Mouse (Mus musculus): Measurements from ENCODE around the gene Tatdn3. TPM values are rescaled to one million over a fixed set of nuclear protein-coding genes. Genes with fewer than 3 reads are reported as not detected.
"Not testable (repeated sequence)": the region's sequence is repeated elsewhere in the genome, so short reads cannot be mapped to it uniquely, and the experiment has no call there.

Tatdn3 gene
- total and polyA plus RNA-seq, 2 experiments from 2014 or later: 14.7 to 21.5 TPM

GRCm38 (mm10) chr1:191036554-191037334, 26.0 kb downstream of the Tatdn3 start, which contains the start of gene Spata45:
Gene Spata45 (plus strand): TSS chr1:191036639.
- Histone ChIP-seq H3K4me1 (ENCODE audit: insufficient read depth, low read length) (no peaks in the 10 kb centered on the region), H3K36me3 (ENCODE audit: insufficient read depth, low read length) (no peaks in the 10 kb centered on the region), H3K9me3 (ENCODE audit: low read length) (no peaks in the 10 kb centered on the region), H3K4me2 (ENCODE audit: low read depth, low read length, poor library complexity, severe bottlenecking) (no peak within 1 kb of the TSS), H3K27me3 (ENCODE audit: insufficient read depth, low read length) (no peaks in the 10 kb centered on the region), H3K9ac (replicated peaks; ENCODE audit: low read length, poor library complexity, severe bottlenecking) (no peak within 1 kb of the TSS), H3K4me3 (ENCODE audit: low read depth, low read length) (no peak within 1 kb of the TSS), H3K27ac (ENCODE audit: low read depth, low read length) (no peak within 1 kb of the TSS)
- TF ChIP-seq CTCF (IDR thresholded peaks at IDR 0.05): no peak
- WGBS: 77% methylated on average over 6 of the region's 6 CpGs
- ATAC-seq (ENCODE audit: low FRiP score) (no peak), DNase-seq (ENCODE audit: low spot score) (no peak)

- no peak for ATAC-seq (ENCODE audit: low FRiP score)
- WGBS: 18% methylated on average over 4 of the region's 4 CpGs
- Histone ChIP-seq H3K27me3 (ENCODE audit: insufficient read depth, low read length) (no peaks in the 10 kb centered on the region), H3K27ac (ENCODE audit: low read depth, low read length) (no peak overlapping the region), H3K4me1 (ENCODE audit: insufficient read depth, low read length) (no peaks in the 10 kb centered on the region), H3K36me3 (ENCODE audit: insufficient read depth, low read length) (no peaks in the 10 kb centered on the region), H3K4me2 (ENCODE audit: low read depth, low read length, poor library complexity, severe bottlenecking) (no peak overlapping the region), H3K4me3 (ENCODE audit: low read depth, low read length) (no peak overlapping the region), H3K9ac (replicated peaks; ENCODE audit: low read length, poor library complexity, severe bottlenecking) (no peak overlapping the region), H3K9me3 (ENCODE audit: low read length) (no peaks in the 10 kb centered on the region)
- TF ChIP-seq CTCF (IDR thresholded peaks at IDR 0.05): no peak
- peak; percentile 62 for DNase-seq (ENCODE audit: low spot score)
These were observed 27.1 kb downstream of the Tatdn3 start for GRCm38 (mm10) chr1:191035649-191036048.

GRCm38 (mm10) chr1:191030922-191031425, 31.8 kb downstream of the Tatdn3 start:
- whole genome bisulfite sequencing: 80% methylated on average over 6 of the region's 6 CpGs
- H3K9me3 ChIP-seq (ENCODE audit: low read length): not testable (repeated sequence)

GRCm38 (mm10) chr1:191030182-191030581, 32.5 kb downstream of the Tatdn3 start:
- Histone ChIP-seq H3K4me2 (ENCODE audit: low read depth, low read length, poor library complexity, severe bottlenecking) (no peak overlapping the region), H3K9ac (replicated peaks; ENCODE audit: low read length, poor library complexity, severe bottlenecking) (no peak overlapping the region), H3K27ac (ENCODE audit: low read depth, low read length) (no peak overlapping the region), H3K4me1 (ENCODE audit: insufficient read depth, low read length) (0 out of 2 replicates have a peak, but pooled peaks cover 4% of the 10 kb centered on the region), H3K9me3 (ENCODE audit: low read length) (no peaks in the 10 kb centered on the region), H3K27me3 (ENCODE audit: insufficient read depth, low read length) (no peaks in the 10 kb centered on the region), H3K36me3 (ENCODE audit: insufficient read depth, low read length) (no peaks in the 10 kb centered on the region), H3K4me3 (ENCODE audit: low read depth, low read length) (no peak overlapping the region)
- DNase-seq (ENCODE audit: low spot score) (no peak), ATAC-seq (ENCODE audit: low FRiP score) (no peak)
- TF ChIP-seq CTCF (IDR thresholded peaks at IDR 0.05): no peak
- WGBS: 50% methylated on average over 10 of the region's 10 CpGs

More at GRCm38 (mm10) chr1:191030922-191031425, 31.8 kb downstream of the Tatdn3 start:
- H3K27me3 ChIP-seq (ENCODE audit: insufficient read depth, low read length); H3K27ac ChIP-seq (ENCODE audit: low read depth, low read length); ATAC-seq (ENCODE audit: low FRiP score); H3K4me3 ChIP-seq (ENCODE audit: low read depth, low read length); H3K9ac ChIP-seq (replicated peaks; ENCODE audit: low read length, poor library complexity, severe bottlenecking); H3K4me1 ChIP-seq (ENCODE audit: insufficient read depth, low read length); DNase-seq (ENCODE audit: low spot score); H3K36me3 ChIP-seq (ENCODE audit: insufficient read depth, low read length); H3K4me2 ChIP-seq (ENCODE audit: low read depth, low read length, poor library complexity, severe bottlenecking): not testable (repeated sequence)

GRCm38 (mm10) chr1:191026021-191026713, 36.6 kb downstream of the Tatdn3 start, which contains the start of gene Flvcr1:
Gene Flvcr1 (minus strand): TSS chr1:191026158.
- H3K4me3 ChIP-seq (ENCODE audit: low read depth, low read length): peak within 1 kb of the TSS; percentile 85
- H3K27me3 ChIP-seq (ENCODE audit: insufficient read depth, low read length): no peaks in the 10 kb centered on the region
- peaks cover 4% of the 10 kb centered on the region; the same call in 1 of the 2 replicates for H3K4me1 ChIP-seq (ENCODE audit: insufficient read depth, low read length)
- H3K4me2 ChIP-seq (ENCODE audit: low read depth, low read length, poor library complexity, severe bottlenecking): peak within 1 kb of the TSS; percentile 90
- WGBS: under 1% methylated on average over 49 of the region's 50 CpGs
- peak within 1 kb of the TSS; percentile 92 for H3K9ac ChIP-seq (replicated peaks; ENCODE audit: low read length, poor library complexity, severe bottlenecking)
- peak within 1 kb of the TSS; percentile 79 for H3K27ac ChIP-seq (ENCODE audit: low read depth, low read length)
- peak; percentile 49 for TF ChIP-seq CTCF (IDR thresholded peaks at IDR 0.05)
- no peaks in the 10 kb centered on the region for H3K9me3 ChIP-seq (ENCODE audit: low read length)
- H3K36me3 ChIP-seq (ENCODE audit: insufficient read depth, low read length): no peaks in the 10 kb centered on the region
- ATAC-seq (ENCODE audit: low FRiP score) (peak; percentile 99), DNase-seq (ENCODE audit: low spot score) (peak; percentile 100)

Measured in midbrain, postnatal 0 days (tissue).